Mouse (Mus musculus) heart, postnatal 0 days (tissue): Measurements from ENCODE around the gene Clmp. TPM values are rescaled to one million over a fixed set of nuclear protein-coding genes. Genes with fewer than 3 reads are reported as not detected.

ENCODE experiments used
- ATAC-seq: fragments of 200-750 bp; cut with Nextera tagmentation; 2 replicates; pipeline ENCODE4 v1.8.0; 2017; ENCODE audit warnings: low read depth, moderate number of reproducible peaks, moderate library complexity; ENCODE audit not compliant: insufficient read depth
- DNase-seq: peaks from one replicate; pipeline ENCODE4 v3.0.0-alpha.2; 2016; ENCODE audit warnings: low spot score
- H3K27ac ChIP-seq: fragments of 300-500 bp; sonication (generic); 2 replicates; pipeline ENCODE4 v1.5.1; 2014; ENCODE audit warnings: low read depth, mild to moderate bottlenecking
- H3K27me3 ChIP-seq: fragments of 300-500 bp; sonication (generic); 2 replicates; pipeline ENCODE4 v1.6.1; 2014; ENCODE audit warnings: low read length, mixed read lengths; ENCODE audit not compliant: control insufficient read depth, insufficient read depth
- H3K36me3 ChIP-seq: fragments of 300-500 bp; sonication (generic); replicated peaks from 2 replicates; pipeline ENCODE4 v1.6.1; 2014; ENCODE audit warnings: low read length, mixed read lengths; ENCODE audit not compliant: control insufficient read depth, insufficient read depth
- H3K4me1 ChIP-seq: fragments of 300-500 bp; sonication (generic); 2 replicates; pipeline ENCODE4 v1.6.1; 2014; ENCODE audit warnings: antibody characterized with exemption; ENCODE audit not compliant: control insufficient read depth, insufficient read depth
- H3K4me2 ChIP-seq: fragments of 300-500 bp; sonication (generic); 2 replicates; pipeline ENCODE4 v1.6.1; 2014; ENCODE audit warnings: low read depth, mild to moderate bottlenecking, low read length, moderate library complexity
- H3K4me3 ChIP-seq: fragments of 300-500 bp; sonication (generic); 2 replicates; pipeline ENCODE4 v1.5.1; 2014; ENCODE audit warnings: low read depth, low read length
- H3K9ac ChIP-seq: fragments of 300-500 bp; sonication (generic); replicated peaks from 2 replicates; pipeline ENCODE4 v1.6.1; 2014; ENCODE audit warnings: low read depth, low read length, mixed read lengths
- H3K9me3 ChIP-seq: fragments of 300-500 bp; sonication (generic); replicated peaks from 2 replicates; pipeline ENCODE4 v1.6.1; 2016; ENCODE audit warnings: low read length; ENCODE audit not compliant: control insufficient read depth
- CTCF ChIP-seq: IDR thresholded peaks from 2 replicates; pipeline ENCODE4 v1.5.1; 2016; ENCODE audit warnings: antibody characterized with exemption, control low read depth, low read depth
- EP300 ChIP-seq: IDR thresholded peaks from 2 replicates; pipeline ENCODE4 v1.6.1; 2016; ENCODE audit warnings: antibody characterized with exemption, low read depth
- WGBS: fragments of 180-500 bp; shearing (Covaris S2); extraction: QIAGEN DNeasy Blood & Tissue Kit; methylation state at CpG from one replicate; pipeline ENCODE4 v1.1.7; 2014; 5-methylcytosine and 5-hydroxymethylcytosine counted together
- polyA plus RNA-seq: library from polyadenylated mRNA; unstranded; fragments of >200 nt; fragmentation: Nextera tagmentation; extraction: Ambion mirVana; gene quantifications from 2 replicates; pipeline ENCODE4 v1.2.1, GENCODE M21; 2015
- total RNA-seq: library from RNA; depleted of rRNA; stranded (reverse); fragments of >200 nt; gene quantifications from 2 replicates; pipeline ENCODE4 v1.2.3, GENCODE M21; 2014; ENCODE audit warnings: low replicate concordance

Clmp gene
- total and polyA plus RNA-seq, 2 experiments from 2014 or later = 2.5 to 4.7 TPM

- ATAC-seq (no peak), DNase-seq (no peak)
- H3K27ac ChIP-seq = no peak overlapping the region
- no peaks in the 10 kb centered on the region for H3K27me3 ChIP-seq
- H3K4me3 ChIP-seq = no peak overlapping the region
- no peak for TF ChIP-seq EP300
- H3K36me3 ChIP-seq = no peaks in the 10 kb centered on the region
- no peak overlapping the region for H3K4me2 ChIP-seq
- H3K4me1 ChIP-seq = 0 out of 2 replicates have a peak, but pooled peaks cover 5% of the 10 kb centered on the region
- no peak overlapping the region for H3K9ac ChIP-seq
- no peaks in the 10 kb centered on the region for H3K9me3 ChIP-seq
- 76% methylated on average over 4 of the region's 4 CpGs for WGBS
These were observed 41.5 kb downstream of the Clmp start for GRCm38 (mm10) chr9:40727140-40727823.

- Histone ChIP-seq H3K4me2 (no peak overlapping the region), H3K9me3 (no peaks in the 10 kb centered on the region), H3K4me3 (no peak overlapping the region), H3K27me3 (no peaks in the 10 kb centered on the region), H3K36me3 (no peaks in the 10 kb centered on the region), H3K27ac (no peak overlapping the region), H3K9ac (no peak overlapping the region), H3K4me1 (0 out of 2 replicates have a peak, but pooled peaks cover 5% of the 10 kb centered on the region)
- TF ChIP-seq EP300 = no peak
- no peak for TF ChIP-seq CTCF
- ATAC-seq = no peak
- WGBS = 75% methylated on average over 7 of the region's 7 CpGs
- no peak for DNase-seq
These were observed 42.2 kb downstream of the Clmp start for GRCm38 (mm10) chr9:40727824-40728495.

- H3K27me3 ChIP-seq = no peaks in the 10 kb centered on the region
- ATAC-seq (0 out of 2 replicates have a peak, but pooled peaks have one; percentile 3), DNase-seq (no peak)
- no peaks in the 10 kb centered on the region for H3K36me3 ChIP-seq
- WGBS = 69% methylated on average over 12 of the region's 12 CpGs
- no peak for TF ChIP-seq EP300
- TF ChIP-seq CTCF = no peak
- H3K4me2 ChIP-seq = peak overlapping the region; percentile 71
- peak overlapping the region; percentile 43 for H3K4me3 ChIP-seq
- H3K27ac ChIP-seq = peak overlapping the region; percentile 31; the same call in 1 of the 2 replicates
- H3K9me3 ChIP-seq = no peaks in the 10 kb centered on the region
- H3K9ac ChIP-seq = peak overlapping the region; percentile 27; the same call in 1 of the 2 replicates
- H3K4me1 ChIP-seq = 0 out of 2 replicates have a peak, but pooled peaks cover 5% of the 10 kb centered on the region
These were observed 44.5 kb downstream of the Clmp start for GRCm38 (mm10) chr9:40730302-40730700.

GRCm38 (mm10) chr9:40730701-40731590 lies 45.2 kb downstream of the Clmp start:
- H3K9ac ChIP-seq = peak overlapping the region; percentile 27
- H3K4me2 ChIP-seq = peak overlapping the region; percentile 71
- H3K4me1 ChIP-seq = 0 out of 2 replicates have a peak, but pooled peaks cover 5% of the 10 kb centered on the region
- peak overlapping the region; percentile 43 for H3K4me3 ChIP-seq
- ATAC-seq = peak; percentile 85
- no peak for TF ChIP-seq EP300
- TF ChIP-seq CTCF = no peak
- peak; percentile 64 for DNase-seq
- H3K36me3 ChIP-seq = no peaks in the 10 kb centered on the region
- H3K27ac ChIP-seq = peak overlapping the region; percentile 31
- H3K27me3 ChIP-seq = no peaks in the 10 kb centered on the region
- WGBS = under 1% methylated on average over 35 of the region's 35 CpGs
- H3K9me3 ChIP-seq = no peaks in the 10 kb centered on the region

GRCm38 (mm10) chr9:40731591-40732048 lies 45.9 kb downstream of the Clmp start:
- peak overlapping the region; percentile 71 for H3K4me2 ChIP-seq
- H3K27ac ChIP-seq = peak overlapping the region; percentile 31; the same call in 1 of the 2 replicates
- 0 out of 2 replicates have a peak overlapping the region, but pooled peaks have one; percentile 27 for H3K9ac ChIP-seq
- no peak for ATAC-seq
- no peaks in the 10 kb centered on the region for H3K9me3 ChIP-seq
- 19% methylated on average over 7 of the region's 7 CpGs for WGBS
- DNase-seq = no peak
- 0 out of 2 replicates have a peak, but pooled peaks cover 5% of the 10 kb centered on the region for H3K4me1 ChIP-seq
- peak overlapping the region; percentile 43 for H3K4me3 ChIP-seq
- H3K27me3 ChIP-seq = no peaks in the 10 kb centered on the region
- no peaks in the 10 kb centered on the region for H3K36me3 ChIP-seq
- TF ChIP-seq EP300 = no peak
- no peak for TF ChIP-seq CTCF
